31 mouse cellular contexts compared by ENCODE assay signal in genomic region chr5:32187717-32188116, GRCm38 (mm10). TPM values are rescaled to one million over a fixed set of nuclear protein-coding genes. Genes with fewer than 3 reads are reported as not detected.
DNase-seq lines count a peak whose midpoint lies in the region; ATAC-seq and TF ChIP-seq lines count a peak whose summit lies in the region.
"Had no signal": no experiment of that assay in that cellular context is flagged by ENCODE, and none has a peak within 500 bp of the region (broad histone marks: within the 10 kb centered on the region; RNA-seq: fewer than 3 reads in every experiment).

No protein-coding gene starts in this region.

- no peak for ATAC-seq in heart, embryonic 11.5 days (replicated peaks; ENCODE audit: insufficient number of reproducible peaks, low FRiP score, low TSS enrichment)
- no peak for ATAC-seq in midbrain, embryonic 14.5 days (ENCODE audit: low FRiP score, low TSS enrichment)
- ATAC-seq in midbrain, postnatal 0 days (ENCODE audit: low FRiP score) = no peak
- no peak for ATAC-seq in CD4-positive, CD25-positive, alpha-beta regulatory T cell, adult 4 months
- ATAC-seq: forebrain, embryonic 15.5 days; intestine, postnatal 0 days; liver, embryonic 12.5 days; liver, postnatal 0 days had no signal

- H3K36me3 ChIP-seq in heart, embryonic 11.5 days (ENCODE audit: control insufficient read depth, insufficient read depth, low read length) = no peaks in the 10 kb centered on the region
- H3K36me3 ChIP-seq in midbrain, embryonic 14.5 days (ENCODE audit: control insufficient read depth, insufficient read depth, low read length) = no peaks in the 10 kb centered on the region
- no peaks in the 10 kb centered on the region for H3K36me3 ChIP-seq in midbrain, postnatal 0 days (ENCODE audit: insufficient read depth, low read length)
- H3K36me3 ChIP-seq: forebrain, embryonic 10.5 days; forebrain, embryonic 15.5 days; G1E; liver, embryonic 12.5 days; midbrain, embryonic 12.5 days; neural tube, embryonic 15.5 days had no signal

- WGBS in heart, embryonic 11.5 days (ENCODE audit: insufficient replicate concordance) = 23% methylated on average over 11 of the region's 11 CpGs
- 41% methylated on average over 11 of the region's 11 CpGs for WGBS in midbrain, embryonic 14.5 days
- 41% methylated on average over 11 of the region's 11 CpGs for WGBS in midbrain, postnatal 0 days

- no peak overlapping the region for H3K4me3 ChIP-seq in heart, embryonic 11.5 days (ENCODE audit: low read depth, low read length)
- H3K4me3 ChIP-seq in midbrain, embryonic 14.5 days (replicated peaks; ENCODE audit: low read depth, low read length) = no peak overlapping the region
- no peak overlapping the region for H3K4me3 ChIP-seq in midbrain, postnatal 0 days (ENCODE audit: low read depth, low read length)
- H3K4me3 ChIP-seq: forebrain, embryonic 10.5 days; forebrain, embryonic 15.5 days; liver, embryonic 12.5 days; midbrain, embryonic 12.5 days; neural tube, embryonic 15.5 days had no signal

- H3K4me1 ChIP-seq in heart, embryonic 11.5 days (ENCODE audit: control insufficient read depth, insufficient read depth, low read length) = no peaks in the 10 kb centered on the region
- H3K4me1 ChIP-seq in midbrain, embryonic 14.5 days (ENCODE audit: control insufficient read depth, insufficient read depth, low read length) = no peaks in the 10 kb centered on the region
- H3K4me1 ChIP-seq in midbrain, postnatal 0 days (ENCODE audit: insufficient read depth, low read length) = no peaks in the 10 kb centered on the region
- H3K4me1 ChIP-seq: forebrain, embryonic 15.5 days; liver, embryonic 12.5 days; midbrain, embryonic 12.5 days; neural tube, embryonic 15.5 days had no signal

- 0 out of 2 replicates have a peak overlapping the region, but pooled peaks have one; percentile 2 for H3K4me2 ChIP-seq in heart, embryonic 11.5 days
- no peak overlapping the region for H3K4me2 ChIP-seq in midbrain, embryonic 14.5 days (ENCODE audit: low read length)
- no peak overlapping the region for H3K4me2 ChIP-seq in midbrain, postnatal 0 days (ENCODE audit: low read depth, low read length, poor library complexity, severe bottlenecking)
- H3K4me2 ChIP-seq: forebrain, embryonic 15.5 days; hindbrain, embryonic 14.5 days; liver, embryonic 12.5 days; midbrain, embryonic 12.5 days; neural tube, embryonic 15.5 days had no signal

- no peak for TF ChIP-seq CTCF in midbrain, postnatal 0 days (IDR thresholded peaks at IDR 0.05)

- peak; percentile 33 for DNase-seq in adrenal gland, postnatal 10 days
- DNase-seq in adrenal gland, postnatal 36 days = no peak
- DNase-seq in heart, adult 9 months (ENCODE audit: low spot score in 2 of 2) = no peak
- peak; percentile 8 for DNase-seq in midbrain, embryonic 14.5 days
- no peak for DNase-seq in midbrain, postnatal 0 days (ENCODE audit: low spot score)
- DNase-seq in NIH3T3 (ENCODE audit: low read depth) = peak; percentile 31
- DNase-seq: cerebellum, adult 11-12 months; cerebellum, adult 9-11 months; kidney, adult 9 months; kidney, postnatal 10 days; layer of hippocampus, postnatal 36 days; left cerebral cortex, postnatal 4 days; liver, postnatal 0 days; lung, postnatal 36 days; right cerebral cortex, postnatal 4 days had no signal

- H3K27me3 ChIP-seq in heart, embryonic 11.5 days (ENCODE audit: control insufficient read depth, insufficient read depth, low read length) = no peaks in the 10 kb centered on the region
- H3K27me3 ChIP-seq in midbrain, embryonic 14.5 days (ENCODE audit: control insufficient read depth, insufficient read depth, low read length) = no peaks in the 10 kb centered on the region
- no peaks in the 10 kb centered on the region for H3K27me3 ChIP-seq in midbrain, postnatal 0 days (ENCODE audit: insufficient read depth, low read length)
- H3K27me3 ChIP-seq: forebrain, embryonic 15.5 days; liver, embryonic 12.5 days; midbrain, embryonic 12.5 days; neural tube, embryonic 15.5 days had no signal

- H3K9ac ChIP-seq in heart, embryonic 11.5 days (ENCODE audit: low read depth, low read length) = no peak overlapping the region
- no peak overlapping the region for H3K9ac ChIP-seq in midbrain, embryonic 14.5 days (replicated peaks; ENCODE audit: low read length)
- H3K9ac ChIP-seq in midbrain, postnatal 0 days (replicated peaks; ENCODE audit: low read length, poor library complexity, severe bottlenecking) = no peak overlapping the region
- H3K9ac ChIP-seq: forebrain, embryonic 15.5 days; hindbrain, embryonic 14.5 days; liver, embryonic 12.5 days; liver, postnatal 0 days; midbrain, embryonic 12.5 days; neural tube, embryonic 15.5 days had no signal

- H3K27ac ChIP-seq in heart, embryonic 11.5 days (ENCODE audit: low read depth, low read length) = no peak overlapping the region
- H3K27ac ChIP-seq in midbrain, embryonic 14.5 days (replicated peaks; ENCODE audit: low read depth, low read length) = no peak overlapping the region
- no peak overlapping the region for H3K27ac ChIP-seq in midbrain, postnatal 0 days (ENCODE audit: low read depth, low read length)
- H3K27ac ChIP-seq: forebrain, embryonic 10.5 days; forebrain, embryonic 15.5 days; hindbrain, embryonic 14.5 days; liver, embryonic 12.5 days; midbrain, embryonic 12.5 days; neural tube, embryonic 15.5 days; stomach, postnatal 0 days had no signal

- H3K9me3 ChIP-seq in heart, embryonic 11.5 days (replicated peaks; ENCODE audit: control insufficient read depth, low read length) = no peaks in the 10 kb centered on the region
- H3K9me3 ChIP-seq in midbrain, embryonic 14.5 days (ENCODE audit: control insufficient read depth, low read length) = no peaks in the 10 kb centered on the region
- no peaks in the 10 kb centered on the region for H3K9me3 ChIP-seq in midbrain, postnatal 0 days (ENCODE audit: low read length)
- H3K9me3 ChIP-seq: forebrain, embryonic 10.5 days; forebrain, embryonic 15.5 days; G1E; liver, embryonic 12.5 days; midbrain, embryonic 12.5 days; neural tube, embryonic 15.5 days had no signal

RNA-seq across cellular contexts. Expression of gene Plb1, which starts 44.8 kb away (rescaled TPM):
- under 1 TPM; 0.15 TPM for total RNA-seq in adrenal gland, postnatal 10 days (2021)
- total RNA-seq in adrenal gland, postnatal 36 days (2021) = not detected
- polyA plus RNA-seq in heart, embryonic 11.5 days (2014; fragmentation: Nextera tagmentation; extraction: Ambion mirVana) = 0.97 and 1.4 TPM in 2 replicates
- not detected in 2 replicates for polyA plus RNA-seq in midbrain, embryonic 14.5 days (2014; fragmentation: Nextera tagmentation; extraction: Ambion mirVana)
- 0.14 and 0.60 TPM in 2 replicates for total RNA-seq in midbrain, postnatal 0 days (2014; rRNA removed)
- polyA plus RNA-seq in midbrain, postnatal 0 days (2015; fragmentation: Nextera tagmentation; extraction: Ambion mirVana) = 0.11 and 0.21 TPM in 2 replicates
- not detected for polyA plus RNA-seq in CD4-positive, CD25-positive, alpha-beta regulatory T cell, adult 4 months (2017; shearing (Covaris generic))
- total RNA-seq: common myeloid progenitor, adult 5-6 weeks; hematopoietic stem cell, adult 5-6 weeks; megakaryocyte, adult 5-6 weeks had no signal
- polyA plus RNA-seq: C2C12; embryonic facial prominence, embryonic 11.5 days; forebrain, embryonic 15.5 days; G1E; hindbrain, embryonic 14.5 days; liver, embryonic 12.5 days; neural tube, embryonic 15.5 days had no signal

RNA-seq across cellular contexts. Expression of gene Fosl2, which starts 52.1 kb away (rescaled TPM):
- 100 to 1,000 TPM; 167 to 194 TPM for total RNA-seq in adrenal gland, postnatal 10 days (2021)
- 100 to 1,000 TPM; 450 to 501 TPM for total RNA-seq in adrenal gland, postnatal 36 days (2021)
- 3.0 and 3.4 TPM in 2 replicates for polyA plus RNA-seq in heart, embryonic 11.5 days (2014; fragmentation: Nextera tagmentation; extraction: Ambion mirVana)
- polyA plus RNA-seq in midbrain, embryonic 14.5 days (2014; fragmentation: Nextera tagmentation; extraction: Ambion mirVana) = 0.28 and 0.36 TPM in 2 replicates
- 5.5 and 6.4 TPM in 2 replicates for total RNA-seq in midbrain, postnatal 0 days (2014; rRNA removed)
- polyA plus RNA-seq in midbrain, postnatal 0 days (2015; fragmentation: Nextera tagmentation; extraction: Ambion mirVana) = 0.52 and 0.58 TPM in 2 replicates
- polyA plus RNA-seq in CD4-positive, CD25-positive, alpha-beta regulatory T cell, adult 4 months (2017; shearing (Covaris generic)) = 1 to 10 TPM; 1.5 to 1.9 TPM

Comparison
In these comparisons a context has a peak if more than half of its experiments do, and no peak if none do; other contexts are left out.
1. DNase-seq: peak in adrenal gland, postnatal 10 days (single experiment), midbrain, embryonic 14.5 days (single experiment) and NIH3T3 (single experiment); none in adrenal gland, postnatal 36 days (0 of 2), heart, adult 9 months (0 of 2) and midbrain, postnatal 0 days (single experiment).